Comparison of ENCODE assay signal across 9 mouse cellular contexts in genomic region chr1:174040523-174041177, GRCm38 (mm10). TPM values are rescaled to one million over a fixed set of nuclear protein-coding genes. Genes with fewer than 3 reads are reported as not detected.
DNase-seq lines count a peak whose midpoint lies in the region; ATAC-seq lines count a peak whose summit lies in the region.
"Had no signal": no experiment of that assay in that cellular context is flagged by ENCODE, and none has a peak within 500 bp of the region (broad histone marks: within the 10 kb centered on the region; RNA-seq: fewer than 3 reads in every experiment).

Olfr433 (plus strand) TSS chr1:174040705.

- no peaks in the 10 kb centered on the region for H3K4me1 ChIP-seq in heart, embryonic 11.5 days (ENCODE audit: control insufficient read depth, insufficient read depth, low read length)
- no peaks in the 10 kb centered on the region for H3K4me1 ChIP-seq in kidney, embryonic 15.5 days
- H3K4me1 ChIP-seq in hindbrain, embryonic 10.5 days (replicated peaks): no peaks in the 10 kb centered on the region

- no peak for ATAC-seq in heart, embryonic 11.5 days (replicated peaks; ENCODE audit: insufficient number of reproducible peaks, low FRiP score, low TSS enrichment)
- peak; percentile 54; the same call in 1 of the 2 replicates for ATAC-seq in kidney, embryonic 15.5 days (replicated peaks; ENCODE audit: low FRiP score)
- peak; percentile 89 for ATAC-seq in neutrophil, adult 5-6 weeks (ENCODE audit: extremely low read depth, insufficient number of reproducible peaks, low FRiP score, poor library complexity, severe bottlenecking)

- H3K4me2 ChIP-seq in heart, embryonic 11.5 days: no peak within 1 kb of the TSS
- H3K4me2 ChIP-seq in kidney, embryonic 15.5 days: no peak within 1 kb of the TSS

- no peak within 1 kb of the TSS for H3K27ac ChIP-seq in heart, embryonic 11.5 days (ENCODE audit: low read depth, low read length)
- H3K27ac ChIP-seq in kidney, embryonic 15.5 days: no peak within 1 kb of the TSS
- no peak within 1 kb of the TSS for H3K27ac ChIP-seq in hindbrain, embryonic 10.5 days

- H3K4me3 ChIP-seq in heart, embryonic 11.5 days (ENCODE audit: low read depth, low read length): no peak within 1 kb of the TSS
- H3K4me3 ChIP-seq in kidney, embryonic 15.5 days (replicated peaks): no peak within 1 kb of the TSS
- no peak within 1 kb of the TSS for H3K4me3 ChIP-seq in hindbrain, embryonic 10.5 days

- WGBS in heart, embryonic 11.5 days (ENCODE audit: insufficient replicate concordance): 64% methylated on average over 7 of the region's 7 CpGs
- 73% methylated on average over 7 of the region's 7 CpGs for WGBS in kidney, embryonic 15.5 days
- 83% methylated on average over 7 of the region's 7 CpGs for WGBS in hindbrain, embryonic 10.5 days

- H3K27me3 ChIP-seq in heart, embryonic 11.5 days (ENCODE audit: control insufficient read depth, insufficient read depth, low read length): no peaks in the 10 kb centered on the region
- H3K27me3 ChIP-seq in kidney, embryonic 15.5 days: no peaks in the 10 kb centered on the region
- no peaks in the 10 kb centered on the region for H3K27me3 ChIP-seq in hindbrain, embryonic 10.5 days (ENCODE audit: insufficient read depth, poor library complexity, severe bottlenecking)

- H3K9me3 ChIP-seq in heart, embryonic 11.5 days (replicated peaks; ENCODE audit: control insufficient read depth, low read length): no peaks in the 10 kb centered on the region
- no peaks in the 10 kb centered on the region for H3K9me3 ChIP-seq in kidney, embryonic 15.5 days (replicated peaks)
- H3K9me3 ChIP-seq in hindbrain, embryonic 10.5 days: no peaks in the 10 kb centered on the region

- DNase-seq in heart, adult 11 months: peak; percentile 97
- DNase-seq in urinary bladder, postnatal 36 days (ENCODE audit: low spot score in 2 of 2): peak; percentile 35 to 68
- DNase-seq in urinary bladder, postnatal 4 days (ENCODE audit: low spot score in 2 of 2): no peak
- DNase-seq in hindbrain, embryonic 10.5 days (ENCODE audit: low spot score): no peak
- no peak for DNase-seq in layer of hippocampus, adult 9-10 months (ENCODE audit: low spot score)

- H3K36me3 ChIP-seq in heart, embryonic 11.5 days (ENCODE audit: control insufficient read depth, insufficient read depth, low read length): no peaks in the 10 kb centered on the region
- no peaks in the 10 kb centered on the region for H3K36me3 ChIP-seq in kidney, embryonic 15.5 days
- H3K36me3 ChIP-seq in hindbrain, embryonic 10.5 days: no peaks in the 10 kb centered on the region

- H3K9ac ChIP-seq in heart, embryonic 11.5 days (ENCODE audit: low read depth, low read length): no peak within 1 kb of the TSS
- H3K9ac ChIP-seq in kidney, embryonic 15.5 days: no peak within 1 kb of the TSS

RNA-seq across cellular contexts. Expression of gene Olfr433, which starts in this region (rescaled TPM):
- 0.08 TPM in 1 of 2 replicates, not detected in the other for polyA plus RNA-seq in heart, embryonic 11.5 days (2014; fragmentation: Nextera tagmentation; extraction: Ambion mirVana)
- polyA plus RNA-seq in kidney, embryonic 15.5 days (2015; fragmentation: Nextera tagmentation; extraction: Ambion mirVana): not detected in 2 replicates
- total RNA-seq in neutrophil, adult 5-6 weeks (2017): 0.35 and 0.37 TPM in 2 replicates
- not detected in 2 replicates for polyA plus RNA-seq in hindbrain, embryonic 10.5 days (2016; fragmentation: Nextera tagmentation; extraction: Ambion mirVana)
- polyA plus RNA-seq: frontal cortex, adult 2 months had no signal

Comparison
In these comparisons a context has a peak if more than half of its experiments do, and no peak if none do; other contexts are left out.
1. DNase-seq: peak in heart, adult 11 months (single experiment) and urinary bladder, postnatal 36 days (2 of 2); none in urinary bladder, postnatal 4 days (0 of 2), hindbrain, embryonic 10.5 days (single experiment) and layer of hippocampus, adult 9-10 months (single experiment).
2. Peak in ATAC-seq in kidney, embryonic 15.5 days; RNA of the gene not detected or under 1 TPM.
3. Peak in ATAC-seq in neutrophil, adult 5-6 weeks; RNA of the gene not detected or under 1 TPM.